Mouse (Mus musculus): ENCODE data around the gene Kxd1. TPM values are rescaled to one million over a fixed set of nuclear protein-coding genes. Genes with fewer than 3 reads are reported as not detected.

The Kxd1 gene
- polyA plus RNA-seq, 1 experiment: 64.4 TPM

DNA sequence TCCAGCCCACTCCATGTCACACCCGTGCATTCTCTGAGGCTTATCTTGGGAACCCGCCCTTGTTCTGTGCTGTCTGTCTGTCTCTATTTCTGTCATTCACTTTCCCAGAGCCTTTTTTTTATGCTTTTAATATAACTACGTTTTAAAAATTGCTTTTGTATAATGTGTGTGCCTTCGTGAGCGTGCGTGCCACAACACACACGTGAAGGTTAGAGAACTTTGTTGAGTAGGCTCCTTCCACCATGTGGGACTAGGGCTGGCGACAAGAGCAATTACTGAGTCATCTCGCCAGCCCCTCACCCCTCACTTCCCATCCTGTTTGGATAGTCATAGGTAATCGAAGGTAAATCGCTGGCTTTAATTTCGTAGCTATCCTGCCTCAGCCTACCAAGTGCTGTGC, 25.2 kb downstream of the Kxd1 start:
- Histone ChIP-seq H3K4me1 (ENCODE audit: control insufficient read depth, insufficient read depth, low read length) (no peaks in the 10 kb centered on the region; the same call in 1 of the 2 replicates), H3K4me3 (ENCODE audit: insufficient read depth, low read length) (no peak overlapping the region), H3K27ac (ENCODE audit: insufficient read depth, low read length) (no peak overlapping the region)
- no peak for TF ChIP-seq CTCF (IDR thresholded peaks at IDR 0.05; ENCODE audit: extremely low read depth, insufficient read depth, low read length)
- no peak for TF ChIP-seq POLR2A (IDR thresholded peaks at IDR 0.05; ENCODE audit: extremely low read depth, insufficient read depth, low read length)

DNA sequence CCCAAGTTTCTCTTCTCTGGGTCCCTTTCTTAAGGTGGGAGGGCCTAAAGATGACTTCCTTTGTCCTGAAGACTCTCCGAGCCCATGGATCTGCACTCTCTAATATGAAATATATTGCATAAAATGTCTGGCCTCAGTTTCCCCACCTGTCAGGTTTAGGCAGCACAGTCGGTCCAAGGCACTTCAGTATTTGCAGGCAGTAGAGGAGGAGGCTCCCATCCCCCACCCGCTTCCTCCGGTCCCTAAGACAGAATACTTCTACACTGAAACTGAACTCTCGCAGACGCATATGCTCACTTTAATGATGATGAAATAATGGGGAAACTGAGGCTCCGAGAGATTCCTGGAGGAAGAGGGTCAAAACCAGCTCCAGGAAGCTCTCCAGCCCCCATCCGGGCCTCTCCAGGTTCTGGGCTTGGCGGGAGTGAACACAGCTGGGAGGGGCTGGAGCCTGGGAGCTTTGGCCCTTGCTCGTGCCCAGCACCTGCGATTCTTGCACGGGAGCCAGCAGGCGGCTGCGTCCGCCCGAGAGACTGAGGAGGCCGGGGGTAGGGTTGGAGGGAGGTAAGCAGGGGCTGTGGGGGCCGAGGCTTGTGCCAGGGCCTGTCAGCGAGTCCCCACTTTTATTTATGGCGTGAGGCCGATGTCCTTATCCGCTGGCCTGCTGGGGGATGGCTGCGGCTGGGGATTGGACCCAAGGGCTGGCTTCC, 25.8 kb downstream of the Kxd1 start:
- Histone ChIP-seq H3K4me1 (ENCODE audit: control insufficient read depth, insufficient read depth, low read length) (no peaks in the 10 kb centered on the region; the same call in 1 of the 2 replicates), H3K4me3 (ENCODE audit: insufficient read depth, low read length) (no peak overlapping the region), H3K27ac (ENCODE audit: insufficient read depth, low read length) (no peak overlapping the region)
- TF ChIP-seq POLR2A (IDR thresholded peaks at IDR 0.05; ENCODE audit: extremely low read depth, insufficient read depth, low read length) (no peak), CTCF (IDR thresholded peaks at IDR 0.05; ENCODE audit: extremely low read depth, insufficient read depth, low read length) (no peak)

- H3K4me3 ChIP-seq (ENCODE audit: insufficient read depth, low read length): no peak overlapping the region
- TF ChIP-seq POLR2A (IDR thresholded peaks at IDR 0.05; ENCODE audit: extremely low read depth, insufficient read depth, low read length) (no peak), CTCF (IDR thresholded peaks at IDR 0.05; ENCODE audit: extremely low read depth, insufficient read depth, low read length) (no peak)
- no peak overlapping the region for H3K27ac ChIP-seq (ENCODE audit: insufficient read depth, low read length)
- no peaks in the 10 kb centered on the region; the same call in 1 of the 2 replicates for H3K4me1 ChIP-seq (ENCODE audit: control insufficient read depth, insufficient read depth, low read length)
Measured at GRCm38 (mm10) chr8:70500386-70501301, 27.1 kb downstream of the Kxd1 start.

DNA sequence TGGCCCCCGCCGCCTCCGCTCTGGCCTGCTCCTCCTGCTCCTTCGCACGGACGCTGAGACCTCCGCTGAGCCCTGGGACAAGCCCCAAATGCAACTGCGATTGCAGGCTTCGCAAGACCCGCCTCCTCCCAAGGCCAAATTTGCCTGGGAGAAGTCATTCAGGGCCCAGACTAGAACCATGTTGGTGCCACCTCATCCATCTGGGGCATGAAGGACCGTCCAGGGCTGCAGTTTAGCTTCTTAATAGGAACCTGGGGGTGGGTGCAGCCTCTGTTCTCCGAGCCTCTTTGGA, 32.0 kb downstream of the Kxd1 start:
- no peaks in the 10 kb centered on the region for H3K4me1 ChIP-seq (ENCODE audit: control insufficient read depth, insufficient read depth, low read length)
- no peak for TF ChIP-seq POLR2A (IDR thresholded peaks at IDR 0.05; ENCODE audit: extremely low read depth, insufficient read depth, low read length)
- TF ChIP-seq CTCF (IDR thresholded peaks at IDR 0.05; ENCODE audit: extremely low read depth, insufficient read depth, low read length): no peak
- H3K27ac ChIP-seq (ENCODE audit: insufficient read depth, low read length): no peak overlapping the region
- H3K4me3 ChIP-seq (ENCODE audit: insufficient read depth, low read length): no peak overlapping the region

DNA sequence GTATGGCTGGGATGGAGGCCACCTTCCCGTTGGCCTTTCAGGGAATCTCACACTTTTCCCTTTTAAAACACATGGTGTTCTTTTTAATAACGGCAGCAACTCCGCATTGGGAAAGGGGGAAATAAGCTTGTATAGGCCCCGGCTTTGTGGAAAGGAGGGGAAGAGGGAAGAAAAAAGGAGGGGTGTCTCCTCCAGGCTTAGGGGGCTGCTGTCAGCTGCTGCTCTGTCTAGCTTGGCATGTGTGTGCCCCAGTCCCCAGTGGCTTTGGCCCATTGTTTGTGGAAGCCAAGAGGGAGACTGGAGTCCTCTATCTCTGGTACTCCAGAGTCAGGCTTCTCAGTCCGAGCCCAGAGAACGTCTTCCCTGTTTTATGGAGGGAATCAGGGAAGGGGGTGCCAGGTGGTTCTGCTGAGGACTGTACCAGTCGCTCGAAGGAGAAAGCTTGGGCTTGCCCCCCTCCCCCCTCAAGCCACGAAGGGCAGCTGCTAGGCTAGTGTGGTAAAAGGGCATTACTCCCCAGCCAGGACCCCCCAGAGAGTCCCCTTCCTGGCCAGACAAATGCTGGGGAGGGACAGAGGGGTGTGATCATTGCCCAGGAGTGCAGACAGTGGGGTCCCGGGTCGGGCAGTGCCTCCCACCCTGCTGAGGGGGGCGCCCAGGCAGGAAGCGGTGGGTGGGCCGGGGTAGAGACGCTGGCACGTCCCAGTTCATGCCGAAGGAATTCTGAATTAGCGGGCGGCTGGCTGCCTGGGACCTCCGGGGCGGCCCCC, 32.6 kb downstream of the Kxd1 start:
- H3K4me3 ChIP-seq (ENCODE audit: insufficient read depth, low read length): no peak overlapping the region
- no peak overlapping the region for H3K27ac ChIP-seq (ENCODE audit: insufficient read depth, low read length)
- no peaks in the 10 kb centered on the region for H3K4me1 ChIP-seq (ENCODE audit: control insufficient read depth, insufficient read depth, low read length)
- no peak for TF ChIP-seq CTCF (IDR thresholded peaks at IDR 0.05; ENCODE audit: extremely low read depth, insufficient read depth, low read length)
- no peak for TF ChIP-seq POLR2A (IDR thresholded peaks at IDR 0.05; ENCODE audit: extremely low read depth, insufficient read depth, low read length)

DNA sequence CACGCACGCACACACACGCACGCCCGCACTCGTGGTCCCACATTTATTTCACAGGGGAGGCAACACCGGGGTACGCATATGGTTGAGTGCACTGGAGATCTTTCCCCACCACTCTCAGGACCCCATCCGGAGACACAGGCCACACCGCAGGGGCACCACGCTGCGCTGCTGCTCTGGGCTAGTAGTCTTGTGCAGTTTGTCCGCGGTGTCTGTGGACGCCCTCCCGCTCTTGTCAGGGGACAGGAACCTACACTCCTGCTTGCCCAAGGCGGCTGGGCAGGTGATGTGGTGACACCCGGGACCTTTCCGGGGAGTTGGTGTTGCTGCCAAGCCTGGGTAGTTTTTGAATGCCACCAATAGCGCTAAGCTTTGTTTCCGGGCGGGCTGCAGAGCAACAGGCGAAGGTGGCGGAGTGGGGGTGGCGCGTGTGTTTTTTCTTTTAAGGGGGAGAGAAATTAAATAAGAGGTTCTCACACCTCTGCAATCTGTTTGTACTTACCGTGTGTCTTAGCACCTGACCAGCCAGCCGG, 33.3 kb downstream of the Kxd1 start:
- Histone ChIP-seq H3K4me1 (ENCODE audit: control insufficient read depth, insufficient read depth, low read length) (no peaks in the 10 kb centered on the region), H3K27ac (ENCODE audit: insufficient read depth, low read length) (no peak overlapping the region), H3K4me3 (ENCODE audit: insufficient read depth, low read length) (no peak overlapping the region)
- TF ChIP-seq CTCF (IDR thresholded peaks at IDR 0.05; ENCODE audit: extremely low read depth, insufficient read depth, low read length) (no peak), POLR2A (IDR thresholded peaks at IDR 0.05; ENCODE audit: extremely low read depth, insufficient read depth, low read length) (no peak)

GRCm38 (mm10) chr8:70493692-70494415, 33.9 kb downstream of the Kxd1 start:
- no peaks in the 10 kb centered on the region for H3K4me1 ChIP-seq (ENCODE audit: control insufficient read depth, insufficient read depth, low read length)
- H3K4me3 ChIP-seq (ENCODE audit: insufficient read depth, low read length): no peak overlapping the region
- TF ChIP-seq POLR2A (IDR thresholded peaks at IDR 0.05; ENCODE audit: extremely low read depth, insufficient read depth, low read length) (no peak), CTCF (IDR thresholded peaks at IDR 0.05; ENCODE audit: extremely low read depth, insufficient read depth, low read length) (no peak)
- no peak overlapping the region for H3K27ac ChIP-seq (ENCODE audit: insufficient read depth, low read length)

GRCm38 (mm10) chr8:70492664-70493640, 34.8 kb downstream of the Kxd1 start, which contains the start of gene Crlf1:
TSS of gene Crlf1 (plus strand) at chr8:70493158.
- TF ChIP-seq CTCF (IDR thresholded peaks at IDR 0.05; ENCODE audit: extremely low read depth, insufficient read depth, low read length) (no peak), POLR2A (IDR thresholded peaks at IDR 0.05; ENCODE audit: extremely low read depth, insufficient read depth, low read length) (no peak)
- H3K27ac ChIP-seq (ENCODE audit: insufficient read depth, low read length): no peak within 1 kb of the TSS
- no peaks in the 10 kb centered on the region for H3K4me1 ChIP-seq (ENCODE audit: control insufficient read depth, insufficient read depth, low read length)

More at GRCm38 (mm10) chr8:70492664-70493640, 34.8 kb downstream of the Kxd1 start, which contains the start of gene Crlf1:
- no peak within 1 kb of the TSS for H3K4me3 ChIP-seq (ENCODE audit: insufficient read depth, low read length)
